Mouse (Mus musculus) urinary bladder, postnatal 10 days (tissue): ENCODE measurements around the gene E330034G19Rik.
"Not testable (repeated sequence)": the region's sequence is repeated elsewhere in the genome, so short reads cannot be mapped to it uniquely, and the experiment has no call there.

Experiments used
- DNase-seq: peaks from one replicate; pipeline ENCODE4 v3.0.0; 2022; ENCODE audit warnings: low spot score

Gene E330034G19Rik

DNA sequence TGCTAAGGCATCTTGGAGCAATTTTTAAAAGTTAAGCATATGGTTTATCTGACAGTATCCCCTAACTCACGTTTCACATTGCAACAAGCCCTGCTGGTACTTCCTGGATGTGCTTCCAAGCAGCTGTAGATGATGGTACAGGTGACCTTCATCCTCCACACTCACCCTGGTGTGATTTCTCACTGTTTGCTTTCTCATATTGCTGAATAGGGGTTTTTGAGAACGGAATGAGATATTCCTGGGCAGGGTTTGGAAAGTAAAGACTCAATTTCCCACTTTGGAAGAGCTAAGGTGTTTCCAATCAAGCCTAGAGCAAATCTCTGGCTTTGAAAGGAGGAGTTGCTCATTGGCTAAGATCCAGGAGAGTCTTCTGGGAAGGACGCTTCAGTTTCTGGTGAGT is at the start of gene E330034G19Rik:
Gene E330034G19Rik, plus strand, starts transcription at position 301 of the 400 bp plus-strand sequence.
- no peak for DNase-seq

DNA sequence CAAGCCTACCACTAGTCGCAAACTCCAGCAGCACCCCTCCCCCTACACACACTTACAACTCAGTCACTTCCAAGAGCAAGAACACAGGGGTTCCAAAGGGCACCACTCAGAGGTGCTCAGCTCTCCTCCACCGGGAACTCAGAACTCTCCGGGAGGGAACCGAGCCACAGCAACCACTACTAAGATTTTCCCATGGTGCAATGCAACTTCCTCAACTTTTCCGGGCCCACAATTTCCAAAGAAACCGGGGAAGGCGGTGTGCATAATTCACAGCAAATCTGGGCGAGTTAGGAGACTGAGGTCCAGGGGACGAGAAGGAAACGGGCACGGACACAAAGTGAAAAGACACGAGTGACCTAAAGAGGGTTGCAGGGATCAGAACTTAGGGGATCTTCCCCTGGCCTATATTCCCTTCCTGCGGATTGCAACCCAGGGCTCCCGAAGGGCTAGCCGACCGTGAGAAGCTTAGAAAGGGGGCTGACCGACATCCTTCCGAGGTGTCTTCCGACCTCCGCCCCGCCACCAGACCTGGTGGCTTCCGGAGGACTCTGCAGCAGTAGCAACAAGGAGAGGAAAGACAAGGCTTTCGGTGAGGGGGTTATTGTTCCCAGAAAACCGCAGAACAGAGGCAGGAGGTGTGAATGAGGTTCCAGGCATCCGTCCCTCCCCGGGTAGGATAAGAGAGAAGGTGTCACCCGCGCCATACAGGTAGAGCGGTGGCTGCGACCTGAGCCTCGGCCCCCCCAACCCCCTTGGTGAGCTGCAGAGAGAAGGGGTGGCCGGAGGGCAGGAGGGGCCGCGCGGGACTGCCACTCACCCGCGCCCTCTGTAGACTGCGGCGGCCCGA is 48.5 kb upstream of the E330034G19Rik start:
- DNase-seq = no peak

DNA sequence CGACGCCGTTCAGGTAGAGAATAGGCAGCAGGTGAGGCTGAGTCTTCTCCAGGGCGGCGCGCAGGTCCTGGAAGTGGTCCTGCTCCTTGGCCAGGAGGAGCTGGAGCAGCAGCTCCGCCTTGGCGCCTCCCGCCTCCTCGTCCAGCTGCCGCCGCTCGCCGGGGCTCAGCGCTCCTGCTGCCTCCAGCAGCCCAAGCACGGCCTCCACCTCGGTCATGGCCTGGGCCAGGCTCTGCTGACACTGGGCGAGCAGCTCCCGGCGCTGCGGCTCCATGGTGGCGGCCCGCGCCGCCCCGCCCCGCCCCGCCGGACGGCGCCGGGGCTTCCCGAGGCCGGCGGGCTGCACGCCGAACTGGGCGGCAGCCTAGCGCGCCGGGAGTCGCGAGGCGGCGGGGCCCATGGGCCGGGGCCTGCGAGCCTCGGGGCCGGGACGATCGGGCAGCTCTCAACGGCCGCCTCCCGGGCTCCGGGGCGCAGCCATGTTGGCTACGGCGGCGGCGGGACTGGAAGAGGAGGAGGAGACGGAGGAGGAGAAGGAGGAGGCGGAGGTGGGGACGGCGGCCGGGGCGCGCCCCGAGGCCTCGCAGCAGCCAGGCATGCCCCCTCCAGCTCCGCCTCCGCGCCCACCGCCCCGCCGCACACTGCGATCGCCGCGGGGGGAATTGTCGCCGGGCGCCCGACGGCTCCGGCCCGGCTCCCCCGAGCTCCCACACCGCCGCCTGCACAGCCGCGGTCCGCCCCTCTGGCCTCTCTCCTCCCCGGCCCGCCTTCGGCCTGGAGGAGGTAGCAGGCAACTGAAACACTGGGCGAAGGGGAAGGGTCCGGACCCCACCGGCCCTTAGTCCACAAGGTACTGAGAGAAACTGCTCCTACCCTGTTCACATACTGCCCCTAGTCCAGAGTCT is 47.6 kb upstream of the E330034G19Rik start, which contains the start of gene Dlg5:
Gene Dlg5, minus strand, starts transcription at position 744 of the 905 bp plus-strand sequence.
- DNase-seq = no peak

DNA sequence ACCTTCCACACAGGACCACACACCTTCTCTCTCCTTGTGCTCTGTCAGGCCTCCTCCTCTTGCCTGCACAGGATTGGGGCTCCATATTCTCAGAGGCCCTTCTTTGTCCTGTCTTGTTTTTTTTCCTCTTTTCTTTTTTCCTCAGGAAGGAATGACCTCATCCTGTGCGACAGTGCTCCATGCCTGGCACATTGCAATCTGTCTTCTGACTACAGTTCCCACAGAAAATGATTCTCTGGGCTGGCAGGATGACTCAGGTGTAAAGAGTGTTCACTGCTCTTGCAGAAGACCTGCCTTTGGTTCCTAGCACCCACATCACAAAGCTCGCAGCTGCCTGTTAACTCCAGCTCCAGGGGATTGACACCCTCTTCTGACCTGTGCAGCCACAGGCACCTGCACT is 43.1 kb upstream of the E330034G19Rik start:
- DNase-seq = no peak

DNA sequence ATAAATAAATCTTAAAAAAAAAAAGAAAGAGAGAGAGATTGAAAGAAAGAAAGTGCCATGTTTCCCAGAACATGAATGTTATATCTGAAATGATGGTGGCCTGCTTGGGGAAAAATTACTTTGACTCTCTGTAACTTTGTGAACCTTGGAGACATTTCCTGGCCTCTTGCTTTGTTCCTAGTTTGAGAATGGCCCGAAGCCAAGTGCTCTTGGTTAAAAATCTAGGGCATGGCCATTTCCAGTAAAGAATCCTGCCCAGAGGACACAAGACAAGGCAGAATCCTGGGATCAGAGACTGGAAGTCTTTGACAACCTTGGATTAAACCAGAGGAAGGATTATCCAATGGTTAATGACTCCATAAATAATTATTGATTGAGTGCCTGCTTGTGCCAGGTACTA is 41.7 kb upstream of the E330034G19Rik start:
- no peak for DNase-seq

DNA sequence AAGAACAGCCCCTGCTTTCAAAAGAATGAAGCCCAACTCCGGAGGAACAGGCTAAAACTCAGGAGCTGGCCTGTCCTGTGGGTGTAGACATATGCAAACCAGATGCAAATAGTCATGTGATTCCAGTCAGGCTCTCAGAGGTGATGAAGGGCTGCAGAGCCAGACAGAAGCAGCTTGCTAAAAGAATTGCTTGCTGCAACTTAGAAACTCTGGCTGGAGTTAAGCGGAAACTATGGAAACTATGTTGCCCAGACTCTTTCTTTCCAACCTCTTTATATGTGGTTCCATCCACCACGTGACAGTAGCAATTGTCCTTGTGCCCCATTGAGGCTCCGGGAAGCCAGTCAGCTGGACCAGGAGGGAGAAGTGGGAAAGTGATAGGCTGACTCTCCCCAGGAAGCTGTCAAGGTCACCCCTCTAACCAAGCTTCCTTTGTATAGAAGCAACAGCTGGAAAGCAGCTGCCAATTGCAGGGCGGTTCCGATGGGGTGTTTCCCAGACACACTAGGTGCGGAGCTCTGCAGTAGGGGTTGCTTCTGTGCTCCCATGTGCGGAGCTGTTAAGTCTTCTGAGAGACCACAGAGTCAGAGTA is 39.3 kb upstream of the E330034G19Rik start:
- no peak for DNase-seq

DNA sequence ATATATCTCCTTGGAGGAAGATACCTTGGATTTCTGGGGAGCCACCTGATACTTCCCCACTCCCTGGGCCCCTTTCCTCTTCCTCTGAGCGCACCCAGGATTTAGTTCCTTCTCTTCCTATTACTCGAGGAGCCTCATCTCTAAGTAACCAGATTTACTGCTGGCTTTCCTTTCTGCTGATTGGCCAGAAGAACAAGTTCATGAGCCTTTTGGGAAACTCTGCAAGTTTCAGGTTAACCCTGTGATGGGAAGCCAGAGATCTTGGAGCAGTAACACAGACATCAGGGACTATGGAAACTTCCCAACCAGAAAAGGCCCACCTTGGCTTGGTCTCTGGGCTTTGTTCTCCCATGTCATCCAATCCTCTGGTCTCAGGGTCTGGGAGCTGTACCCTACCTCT is 37.1 kb upstream of the E330034G19Rik start:
- DNase-seq = no peak

DNA sequence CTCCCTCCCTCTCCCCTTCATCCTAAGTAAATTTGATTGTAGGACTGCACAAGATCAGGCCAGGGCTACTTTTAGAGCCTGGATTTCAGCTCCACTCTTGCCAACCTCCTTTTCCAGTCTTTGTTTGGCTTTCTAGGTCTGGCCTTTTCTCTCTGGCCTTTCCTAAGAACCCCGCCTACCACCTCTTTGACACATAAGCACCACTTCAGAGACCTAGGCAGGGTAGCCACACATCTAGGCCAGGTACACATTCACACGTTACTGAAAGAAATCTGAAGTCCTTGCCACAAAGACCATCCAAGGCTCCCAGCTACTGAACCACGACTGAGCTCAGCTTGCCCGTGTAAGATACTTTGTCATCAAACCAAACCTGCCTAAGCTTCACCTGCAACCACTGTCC is 32.6 kb upstream of the E330034G19Rik start:
- no peak for DNase-seq

DNA sequence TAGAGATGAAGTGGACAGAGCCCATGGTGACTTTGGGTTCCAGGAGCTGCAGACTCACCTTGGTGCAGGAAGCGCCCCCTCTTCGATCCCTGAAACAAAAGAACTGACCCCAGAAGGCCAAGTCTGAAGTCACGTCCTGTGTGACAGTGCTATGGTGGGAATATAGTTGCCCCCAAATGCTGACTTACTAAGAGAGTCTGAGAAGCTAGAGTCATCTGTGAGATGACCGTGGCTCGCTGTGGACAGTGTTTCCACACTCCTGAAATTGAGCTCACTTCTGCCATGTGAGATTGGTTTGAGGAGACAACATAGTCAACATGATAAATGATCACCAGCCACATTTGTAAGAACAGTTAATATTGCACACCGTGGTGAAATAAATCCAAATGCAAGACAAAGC is 30.6 kb upstream of the E330034G19Rik start:
- DNase-seq = no peak

DNA sequence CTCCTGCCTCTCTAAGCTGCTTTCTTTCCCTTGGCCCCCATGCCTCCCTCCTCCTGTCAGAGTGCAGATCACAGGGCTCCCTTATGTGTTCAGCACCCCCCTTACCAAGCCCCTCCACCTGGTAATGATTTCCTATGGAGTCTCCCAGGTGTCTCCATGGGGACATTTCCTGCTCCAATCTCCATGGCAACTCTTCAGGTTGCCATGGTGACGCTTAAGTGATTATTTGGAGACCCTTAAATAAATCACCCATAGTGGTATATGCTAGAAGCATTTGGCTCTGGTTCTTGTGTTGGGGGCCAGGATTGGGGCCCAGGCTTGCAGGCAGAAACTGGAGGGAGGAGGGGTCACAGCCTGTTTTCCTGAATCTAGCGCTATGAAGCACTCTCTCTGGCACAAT is 30.1 kb upstream of the E330034G19Rik start:
- no peak for DNase-seq

DNA sequence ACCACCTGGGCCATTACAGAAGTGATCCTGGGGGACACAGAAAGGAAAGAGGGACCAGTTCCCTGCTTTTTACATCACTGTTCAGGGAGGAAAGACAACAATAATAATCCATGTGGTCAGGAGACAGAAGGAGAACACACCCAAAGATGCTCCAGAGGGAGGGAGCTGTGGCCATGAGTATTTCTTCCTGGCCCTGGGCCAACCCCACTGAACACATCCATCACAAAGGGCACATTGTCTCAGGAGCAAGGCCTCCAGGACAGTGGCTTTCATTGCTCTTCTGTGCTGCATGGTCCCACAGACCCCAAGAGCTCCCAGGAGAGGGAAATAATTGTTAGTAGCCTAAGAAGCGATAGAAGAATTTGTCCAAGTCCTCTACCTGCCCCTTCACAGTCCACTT is 23.4 kb upstream of the E330034G19Rik start:
- DNase-seq = no peak

DNA sequence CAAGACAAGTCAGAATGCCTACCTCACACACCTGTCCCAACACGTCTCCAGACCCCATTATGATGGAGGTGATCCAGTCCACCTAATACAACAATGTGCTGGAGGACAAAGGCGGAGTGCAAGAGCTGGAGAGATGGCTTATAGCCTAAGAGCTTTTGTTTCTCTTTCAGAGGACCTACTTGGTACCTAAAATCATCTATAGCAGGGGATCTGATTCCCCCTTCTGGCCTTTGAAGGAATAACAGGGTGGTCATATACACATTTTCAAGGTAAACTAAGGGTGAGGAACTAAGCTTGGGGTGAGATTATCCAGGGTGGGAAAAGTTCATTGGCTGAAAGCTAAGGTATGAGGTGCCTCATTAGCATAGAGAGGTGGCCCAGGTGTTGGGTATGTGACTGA is 19.4 kb upstream of the E330034G19Rik start:
- no peak for DNase-seq

DNA sequence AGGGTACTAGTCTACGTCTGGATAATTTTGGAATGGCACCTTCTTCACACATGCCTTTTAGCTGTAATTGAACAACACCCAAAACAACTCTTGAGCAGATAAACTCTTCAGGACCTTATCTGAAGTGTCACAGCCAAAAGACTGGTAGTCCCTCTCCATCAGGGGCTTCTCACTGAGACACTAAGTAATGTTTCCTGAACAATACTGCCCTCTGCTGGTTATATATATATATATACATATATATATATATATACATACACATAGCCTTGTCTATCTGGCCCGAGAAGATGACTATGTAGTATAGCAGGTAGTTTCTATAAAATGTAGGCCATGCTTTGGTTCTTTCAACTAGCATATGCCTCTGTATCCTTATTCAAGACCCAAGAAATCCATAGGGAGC is 17.5 kb upstream of the E330034G19Rik start:
- DNase-seq = no peak

DNA sequence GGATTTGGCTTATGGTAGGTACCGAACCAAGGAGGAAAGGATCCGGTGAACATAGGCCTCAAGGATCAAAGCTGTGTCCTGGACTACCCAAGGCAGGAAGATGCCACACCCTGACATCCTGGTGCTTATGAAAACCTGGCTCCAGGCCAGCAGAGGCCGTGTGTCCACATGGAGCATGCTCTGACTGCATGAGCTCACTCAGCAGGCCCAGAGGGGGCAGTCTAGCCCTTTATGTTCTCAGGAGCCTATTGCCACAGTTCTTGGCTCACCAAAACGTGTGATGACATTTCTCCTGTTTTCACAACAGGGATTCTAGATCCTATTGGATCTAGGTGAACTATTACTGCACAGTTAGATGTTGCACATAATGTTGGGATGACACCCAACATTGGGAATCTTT is 11.7 kb upstream of the E330034G19Rik start:
- DNase-seq = no peak

DNA sequence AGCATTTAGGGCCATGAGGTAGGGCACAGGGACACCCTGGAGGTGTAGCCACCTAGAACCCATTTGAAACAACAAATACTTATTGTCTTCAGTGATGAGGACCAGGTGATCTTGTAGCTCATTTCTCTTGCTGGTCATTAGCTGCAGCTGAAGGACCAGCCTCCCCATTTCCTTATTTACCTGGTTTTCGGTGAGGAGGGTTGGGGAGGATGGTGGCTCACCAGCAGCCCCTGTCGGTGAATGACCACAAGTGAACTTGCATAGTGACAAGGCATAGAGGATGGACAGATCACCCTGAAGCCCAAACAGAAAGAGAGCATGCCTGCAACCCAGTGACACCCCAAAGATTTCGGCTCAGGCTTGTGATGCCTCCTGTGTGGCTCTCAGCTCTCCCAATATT is 10.7 kb upstream of the E330034G19Rik start:
- DNase-seq = no peak

DNA sequence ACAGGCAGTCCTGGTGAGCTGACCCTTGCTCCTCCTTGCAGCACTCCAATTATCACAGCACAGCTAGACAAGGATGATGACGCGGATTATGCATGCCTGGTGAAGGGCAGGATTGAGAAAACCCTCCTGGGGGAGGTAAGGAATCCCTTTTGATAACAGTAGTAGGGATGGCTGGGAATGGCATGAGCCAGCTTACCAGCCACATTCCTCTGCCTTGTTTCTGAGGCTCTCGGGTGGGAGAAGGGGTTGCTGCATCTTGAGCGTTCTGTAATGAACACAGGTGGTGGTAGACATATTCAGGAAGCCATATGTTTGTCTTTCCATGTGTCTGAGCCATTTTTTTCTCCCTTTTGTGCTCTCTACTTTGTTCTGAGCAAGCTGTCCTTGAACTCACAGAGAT is 6.9 kb upstream of the E330034G19Rik start:
- no peak for DNase-seq

DNA sequence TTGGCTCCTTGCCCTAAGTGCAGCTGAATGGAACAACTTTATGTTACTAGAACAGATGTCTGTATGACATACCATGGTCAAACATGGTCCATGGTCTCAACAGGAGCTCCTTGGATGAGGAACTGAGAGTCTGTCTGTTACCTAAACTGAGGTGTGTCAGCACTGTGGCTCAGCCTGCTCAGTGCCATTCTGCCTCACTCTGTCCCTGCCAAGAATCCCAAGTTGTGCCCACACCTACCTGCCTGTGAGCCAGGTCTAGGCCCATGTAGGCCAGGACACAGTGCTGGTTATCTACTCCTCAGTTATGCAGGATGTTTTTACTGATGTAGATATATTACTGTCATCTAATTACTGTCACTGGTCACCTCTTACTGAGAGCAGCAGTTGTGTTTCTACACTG is 2.3 kb upstream of the E330034G19Rik start:
- DNase-seq = no peak

DNA sequence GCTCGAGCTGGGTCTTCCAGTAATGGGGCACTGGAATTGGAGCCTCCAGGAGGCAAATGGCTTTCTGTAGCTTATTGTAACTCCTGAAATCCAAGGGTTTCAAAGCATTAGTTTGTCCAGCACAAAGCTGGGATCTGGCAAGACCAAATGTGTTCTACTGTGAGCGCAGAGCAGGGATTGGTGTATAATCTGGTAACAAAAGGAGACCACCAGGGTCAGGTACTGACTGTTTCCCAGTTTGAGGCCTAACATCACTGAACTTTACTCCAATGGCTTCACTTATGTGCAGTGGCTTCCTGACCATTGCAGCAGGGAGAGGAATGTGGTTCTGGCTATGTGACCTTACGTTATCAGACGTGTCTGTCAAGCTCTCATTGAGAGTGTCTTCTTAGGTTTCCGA is 617 bp downstream of the E330034G19Rik start:
- DNase-seq = no peak

DNA sequence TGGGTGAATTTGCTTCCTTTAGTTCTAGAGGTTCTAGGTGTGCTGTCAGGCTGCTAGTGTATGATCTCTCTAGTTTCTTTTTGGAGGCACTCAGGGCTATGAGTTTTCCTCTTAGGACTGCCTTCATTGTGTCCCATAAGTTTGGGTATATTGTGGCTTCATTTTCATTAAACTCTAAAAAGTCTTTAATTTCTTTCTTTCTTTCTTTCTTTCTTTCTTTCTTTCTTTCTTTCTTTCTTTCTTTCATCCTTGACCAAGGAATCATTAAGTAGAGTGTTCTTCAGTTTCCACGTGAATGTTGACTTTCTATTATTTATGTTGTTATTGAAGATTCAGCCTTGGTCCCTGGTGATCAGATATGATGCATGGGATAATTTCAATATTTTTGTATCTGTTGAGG is 9.1 kb downstream of the E330034G19Rik start:
- not testable (repeated sequence) for DNase-seq

DNA sequence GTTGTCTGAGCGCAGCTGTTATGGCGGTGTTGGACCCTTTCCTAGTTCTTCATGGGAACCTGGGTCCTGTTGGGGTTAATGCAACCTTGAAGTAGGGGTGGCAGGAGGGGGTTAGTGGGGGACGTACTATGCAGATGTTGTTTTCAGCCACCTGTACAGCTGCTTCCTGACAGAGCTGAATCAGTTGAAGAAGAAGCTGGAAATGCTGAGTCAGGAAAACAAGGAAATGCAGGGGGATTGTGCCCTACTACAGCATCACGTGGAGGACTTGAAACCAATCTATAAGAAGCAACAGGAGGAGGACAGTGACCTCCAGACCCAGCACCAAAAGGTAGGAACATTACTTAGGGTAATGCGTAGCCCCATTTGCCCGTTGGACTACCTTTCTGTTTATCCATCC is 13.7 kb downstream of the E330034G19Rik start:
- DNase-seq = no peak

DNA sequence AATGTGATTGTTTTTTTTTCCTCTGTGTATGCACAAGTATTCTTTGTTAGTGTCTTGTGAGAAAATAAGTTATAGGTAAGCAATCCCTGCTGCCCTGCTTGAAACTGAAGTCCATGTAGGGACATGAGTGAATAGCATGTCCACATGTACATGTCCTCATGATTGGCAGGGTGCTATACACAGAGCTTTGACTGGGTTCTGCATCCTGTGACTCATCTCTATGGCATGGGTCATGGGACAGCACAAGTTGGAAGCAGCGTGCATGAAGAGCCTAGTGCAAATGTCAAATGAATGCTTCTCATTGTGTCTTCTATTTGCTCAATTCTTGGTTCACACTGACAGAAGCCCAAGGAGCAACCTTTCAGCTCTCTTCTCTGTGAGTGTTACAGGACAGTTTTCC is 14.1 kb downstream of the E330034G19Rik start:
- DNase-seq = no peak

DNA sequence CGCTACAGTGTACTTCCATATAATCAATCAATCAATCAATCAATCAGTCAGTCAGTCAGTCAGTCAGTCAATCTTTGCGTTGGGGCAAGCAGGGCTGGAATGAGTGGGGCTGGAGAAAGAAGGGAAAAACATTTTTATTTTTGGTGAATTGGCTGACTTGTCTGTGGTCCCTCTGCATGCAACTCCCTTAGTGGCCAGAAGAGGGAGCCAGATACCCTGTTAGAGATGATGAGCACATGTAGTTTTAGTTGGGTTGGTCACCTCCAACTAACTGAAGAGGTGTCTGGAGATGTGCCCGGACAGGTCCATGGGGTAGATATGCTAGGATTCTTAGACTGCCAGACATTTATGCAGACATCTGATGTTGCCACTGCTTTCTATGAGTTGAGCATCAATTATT is 18.1 kb downstream of the E330034G19Rik start:
- DNase-seq = no peak

DNA sequence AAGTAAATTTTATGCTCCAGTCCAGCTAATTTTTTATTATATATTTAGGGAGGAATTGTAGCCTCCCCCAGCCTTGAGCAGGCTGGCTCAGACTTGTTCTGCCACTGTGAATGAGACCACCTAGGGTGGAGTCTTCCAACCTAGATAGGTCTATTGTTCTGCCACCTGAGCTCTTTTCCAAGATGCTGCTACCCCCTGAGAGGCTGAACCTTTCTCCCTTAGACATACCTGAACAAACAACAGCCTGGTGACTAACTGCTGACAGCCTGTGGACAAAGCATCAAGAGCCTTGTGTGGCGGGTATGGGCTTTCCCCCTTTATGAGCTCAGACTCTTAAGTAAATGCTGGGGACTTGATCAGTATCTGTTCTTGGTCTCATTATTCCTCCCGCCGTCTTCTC is 54.0 kb downstream of the E330034G19Rik start:
- not testable (repeated sequence) for DNase-seq
